Mouse (Mus musculus) neural tube, embryonic 13.5 days (tissue): ENCODE results near the gene Olfr1033. TPM values are rescaled to one million over a fixed set of nuclear protein-coding genes. Genes with fewer than 3 reads are reported as not detected.
"Not testable (repeated sequence)": the region's sequence is repeated elsewhere in the genome, so short reads cannot be mapped to it uniquely, and the experiment has no call there.

Experiments used
- ATAC-seq: fragments of 200-750 bp; cut with Nextera tagmentation; 2 replicates; pipeline ENCODE4 v1.8.0; 2017; ENCODE audit warnings: low read depth, mild to moderate bottlenecking, moderate TSS enrichment, moderate library complexity
- H3K27ac ChIP-seq: fragments of 300-500 bp; sonication (generic); replicated peaks from 2 replicates; pipeline ENCODE4 v1.5.1; 2015; ENCODE audit warnings: moderate library complexity, mild to moderate bottlenecking, inconsistent platforms
- H3K27me3 ChIP-seq: fragments of 300-500 bp; sonication (generic); 2 replicates; pipeline ENCODE4 v1.6.1; 2015; ENCODE audit warnings: mild to moderate bottlenecking, inconsistent platforms
- H3K36me3 ChIP-seq: fragments of 300-500 bp; sonication (generic); 2 replicates; pipeline ENCODE4 v1.6.1; 2015; ENCODE audit warnings: mild to moderate bottlenecking, inconsistent platforms
- H3K4me1 ChIP-seq: fragments of 300-500 bp; sonication (generic); replicated peaks from 2 replicates; pipeline ENCODE4 v1.6.1; 2015; ENCODE audit warnings: inconsistent platforms
- H3K4me2 ChIP-seq: fragments of 300-500 bp; sonication (generic); 2 replicates; pipeline ENCODE4 v1.6.1; 2015; ENCODE audit warnings: inconsistent platforms, mild to moderate bottlenecking, moderate library complexity
- H3K4me3 ChIP-seq: fragments of 300-500 bp; sonication (generic); 2 replicates; pipeline ENCODE4 v1.5.1; 2015; ENCODE audit warnings: mild to moderate bottlenecking, inconsistent platforms
- H3K9ac ChIP-seq: fragments of 300-500 bp; sonication (generic); 2 replicates; pipeline ENCODE4 v1.6.1; 2015; ENCODE audit warnings: moderate library complexity, mild to moderate bottlenecking, inconsistent platforms
- H3K9me3 ChIP-seq: fragments of 300-500 bp; sonication (generic); 2 replicates; pipeline ENCODE4 v1.6.1; 2016; ENCODE audit warnings: inconsistent platforms
- WGBS: fragments of 180-500 bp; shearing (Covaris S2); methylation state at CpG from one replicate; pipeline ENCODE4 v1.1.7; 2015; 5-methylcytosine and 5-hydroxymethylcytosine counted together
- polyA plus RNA-seq: library from polyadenylated mRNA; unstranded; fragments of >200 nt; fragmentation: Nextera tagmentation; extraction: Ambion mirVana; gene quantifications from 2 replicates; pipeline ENCODE4 v1.2.1, GENCODE M21; 2015

Olfr1033 gene
- polyA plus RNA-seq: not detected in 2 replicates

DNA sequence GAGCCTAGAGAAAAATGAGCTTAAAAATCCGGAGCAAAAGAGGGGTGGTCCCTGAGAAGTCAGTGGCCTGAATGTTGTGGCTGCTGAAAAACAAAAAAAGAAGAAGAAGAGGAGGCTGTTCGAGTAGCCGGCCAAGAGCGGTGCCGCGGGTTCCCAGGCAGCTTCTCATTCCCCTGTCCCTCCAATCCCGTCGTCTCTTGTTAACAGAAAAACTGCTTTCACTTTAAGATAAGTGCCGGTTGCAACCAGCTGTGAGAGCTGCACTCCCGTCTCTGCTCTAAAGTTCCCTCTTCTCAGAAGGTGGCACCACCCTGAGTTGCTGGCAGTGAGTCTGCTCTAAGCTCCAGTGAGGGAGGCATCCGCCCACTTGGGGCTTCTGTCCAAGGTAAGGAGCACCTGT, at the start of gene Olfr1033:
Gene Olfr1033 (plus strand): TSS at position 228 of the 400 bp plus-strand sequence.
- H3K27me3 ChIP-seq, H3K9me3 ChIP-seq, H3K36me3 ChIP-seq, H3K4me1 ChIP-seq, H3K9ac ChIP-seq, H3K27ac ChIP-seq, ATAC-seq: not testable (repeated sequence)
- Histone ChIP-seq H3K4me2 (peak within 1 kb of the TSS; percentile 52), H3K4me3 (peak within 1 kb of the TSS; percentile 32)
- 9% methylated on average over 11 of the region's 11 CpGs for WGBS

DNA sequence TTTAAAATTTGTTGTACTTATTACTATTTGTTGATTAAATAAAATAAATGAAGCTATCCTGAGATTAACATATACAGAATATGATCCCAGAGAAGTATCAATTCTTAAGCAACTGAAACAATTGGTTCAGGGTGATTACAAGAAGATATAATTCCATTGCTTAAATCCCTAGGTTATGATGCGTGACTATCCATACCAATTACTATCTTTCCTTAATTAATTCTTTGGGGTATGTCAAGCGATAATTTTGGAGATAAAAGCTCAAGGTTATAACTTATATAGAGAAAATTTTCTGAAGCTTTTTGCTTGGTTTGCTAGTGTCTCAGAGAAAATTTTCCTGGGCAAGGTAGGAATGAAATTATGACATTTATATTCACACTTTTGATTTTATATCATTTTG, 46.8 kb upstream of the Olfr1033 start, which contains the start of gene Olfr1029:
Gene Olfr1029 (plus strand): TSS at position 301 of the 400 bp plus-strand sequence.
- H3K4me1 ChIP-seq: no peaks in the 10 kb centered on the region
- ATAC-seq: no peak
- no peaks in the 10 kb centered on the region for H3K9me3 ChIP-seq
- no peaks in the 10 kb centered on the region for H3K36me3 ChIP-seq
- no peak within 1 kb of the TSS for H3K4me2 ChIP-seq
- no peak within 1 kb of the TSS for H3K4me3 ChIP-seq
- H3K27ac ChIP-seq: no peak within 1 kb of the TSS
- H3K9ac ChIP-seq: no peak within 1 kb of the TSS
- 88% methylated on average over 2 of the region's 2 CpGs for WGBS
- H3K27me3 ChIP-seq: no peaks in the 10 kb centered on the region

DNA sequence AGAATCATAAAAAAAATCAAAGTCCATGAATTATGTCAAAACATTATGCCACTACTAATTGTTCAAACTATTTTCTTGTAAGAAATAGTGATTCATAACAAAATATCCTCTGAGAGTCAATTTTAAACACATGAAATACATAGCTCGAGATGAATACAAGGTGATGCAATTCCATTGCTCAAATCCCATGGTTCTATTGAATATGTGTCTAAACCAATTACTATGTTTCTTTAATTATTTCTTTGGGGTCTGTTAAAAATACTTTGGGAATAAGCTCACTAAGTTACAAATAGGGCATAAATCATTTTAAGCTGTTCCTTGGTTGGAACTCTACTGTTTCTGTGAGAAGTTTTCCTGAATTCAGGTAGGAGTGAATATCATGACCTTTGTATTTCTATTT, 41.5 kb upstream of the Olfr1033 start, which contains the start of gene Olfr1030:
Gene Olfr1030 (plus strand): TSS at position 301 of the 400 bp plus-strand sequence.
- Histone ChIP-seq H3K4me1 (no peaks in the 10 kb centered on the region), H3K4me2 (no peak within 1 kb of the TSS), H3K27me3 (no peaks in the 10 kb centered on the region), H3K9me3 (no peaks in the 10 kb centered on the region), H3K9ac (no peak within 1 kb of the TSS), H3K36me3 (no peaks in the 10 kb centered on the region), H3K27ac (no peak within 1 kb of the TSS), H3K4me3 (no peak within 1 kb of the TSS)
- WGBS: 74% methylated on average over 1 of the region's 1 CpGs
- no peak for ATAC-seq

DNA sequence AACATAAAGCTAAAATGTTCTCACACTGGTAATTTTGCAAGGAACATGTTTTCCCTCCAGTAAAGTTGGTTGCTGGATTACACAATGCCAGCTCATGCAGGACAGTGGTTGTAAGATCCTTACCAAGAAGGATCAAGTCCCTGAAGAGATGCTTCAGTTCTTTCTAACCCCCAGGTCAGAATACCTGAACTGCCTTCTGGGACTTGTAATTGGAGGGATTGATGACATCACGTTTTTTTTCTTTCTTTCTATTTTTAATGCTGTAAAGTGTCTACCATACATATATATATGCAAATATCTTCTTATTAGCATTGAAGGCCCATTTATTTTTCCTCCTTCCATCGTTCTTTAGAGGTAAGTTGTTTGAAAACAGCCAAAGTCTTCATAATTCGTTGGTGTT, 30.4 kb upstream of the Olfr1033 start, which contains the start of gene Olfr1031:
Gene Olfr1031 (plus strand): TSS at position 301 of the 400 bp plus-strand sequence.
- no peak within 1 kb of the TSS for H3K9ac ChIP-seq
- no peak within 1 kb of the TSS for H3K27ac ChIP-seq
- WGBS: 59% methylated on average over 3 of the region's 3 CpGs

DNA sequence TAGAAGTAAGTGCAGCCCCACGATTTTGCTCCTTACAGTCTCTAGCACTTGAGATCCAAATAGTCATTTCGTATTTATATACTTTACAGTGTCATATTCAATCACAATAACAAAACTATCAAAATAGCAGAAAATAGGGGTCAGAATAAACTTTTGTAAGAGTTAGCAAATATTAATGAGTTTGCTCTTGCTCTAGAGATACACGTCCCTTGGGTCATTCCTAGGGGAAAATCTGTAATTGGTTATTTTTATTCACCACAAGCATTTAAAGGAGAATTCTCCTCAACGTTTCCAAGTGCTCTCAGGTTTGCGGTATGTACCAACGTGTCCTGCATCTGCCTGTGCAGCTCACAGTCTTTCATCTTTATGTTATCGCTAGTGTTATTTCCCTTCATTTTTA, 15.2 kb upstream of the Olfr1033 start, which contains the start of gene Olfr1032:
Gene Olfr1032 (plus strand): TSS at position 301 of the 400 bp plus-strand sequence.
- no peak for ATAC-seq
- no peak within 1 kb of the TSS for H3K4me3 ChIP-seq

More for the DNA sequence above, 30.4 kb upstream of the Olfr1033 start, which contains the start of gene Olfr1031:
- Histone ChIP-seq H3K4me1 (no peaks in the 10 kb centered on the region), H3K36me3 (no peaks in the 10 kb centered on the region), H3K27me3 (no peaks in the 10 kb centered on the region), H3K4me2 (no peak within 1 kb of the TSS), H3K4me3 (no peak within 1 kb of the TSS), H3K9me3 (no peaks in the 10 kb centered on the region)
- ATAC-seq: no peak

DNA sequence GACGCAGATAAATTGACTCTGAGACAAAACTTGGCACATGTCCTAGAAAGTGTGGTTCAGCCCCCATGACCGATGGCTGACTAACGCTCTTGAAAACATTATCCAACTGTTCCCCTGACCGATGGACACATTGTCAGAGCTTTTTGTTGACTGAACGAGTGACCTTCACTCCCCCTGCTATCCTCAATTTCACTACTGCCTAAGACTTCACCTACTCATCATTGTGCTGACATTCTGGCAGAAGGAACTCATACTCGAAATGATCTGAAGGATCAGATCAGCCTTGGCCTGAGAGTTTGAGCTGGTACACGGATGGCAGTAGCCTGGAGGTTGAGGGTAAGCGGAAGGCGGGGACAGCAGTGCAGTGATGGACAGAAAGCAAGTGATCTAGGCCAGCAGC, 1.1 kb downstream of the Olfr1033 start:
- H3K4me2 ChIP-seq, H3K27ac ChIP-seq, H3K4me3 ChIP-seq, ATAC-seq, H3K36me3 ChIP-seq, H3K4me1 ChIP-seq, H3K27me3 ChIP-seq, H3K9ac ChIP-seq, H3K9me3 ChIP-seq: not testable (repeated sequence)
- 59% methylated on average over 5 of the region's 9 CpGs for WGBS

More for the DNA sequence above, 15.2 kb upstream of the Olfr1033 start, which contains the start of gene Olfr1032:
- Histone ChIP-seq H3K4me2 (no peak within 1 kb of the TSS), H3K27me3 (no peaks in the 10 kb centered on the region), H3K36me3 (no peaks in the 10 kb centered on the region), H3K9ac (no peak within 1 kb of the TSS), H3K9me3 (no peaks in the 10 kb centered on the region), H3K4me1 (no peaks in the 10 kb centered on the region), H3K27ac (no peak within 1 kb of the TSS)
- WGBS: 88% methylated on average over 7 of the region's 7 CpGs

DNA sequence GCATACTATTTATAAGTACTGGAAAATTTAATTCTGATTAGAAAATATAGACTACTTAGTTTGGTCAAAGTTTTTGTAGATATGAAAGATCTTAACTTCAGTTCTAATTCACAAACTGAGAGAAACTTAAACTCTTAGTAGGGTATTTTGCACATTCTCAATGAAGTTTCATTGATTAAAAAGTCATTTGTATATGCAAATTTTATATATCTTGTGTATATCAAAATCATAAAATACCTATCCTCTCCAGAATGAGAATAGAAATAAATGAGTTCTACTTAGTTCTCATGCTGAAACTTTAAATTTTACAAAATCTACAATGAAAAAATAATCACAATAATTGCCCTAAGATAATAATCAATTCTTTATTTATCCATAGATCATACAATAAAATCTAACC, 25.1 kb downstream of the Olfr1033 start, which contains the start of gene Olfr1034:
Gene Olfr1034 (plus strand): TSS at position 301 of the 400 bp plus-strand sequence.
- no peaks in the 10 kb centered on the region for H3K9me3 ChIP-seq
- ATAC-seq: no peak
- no peaks in the 10 kb centered on the region for H3K4me1 ChIP-seq
- H3K36me3 ChIP-seq: no peaks in the 10 kb centered on the region
- H3K4me3 ChIP-seq: no peak within 1 kb of the TSS
- no peaks in the 10 kb centered on the region for H3K27me3 ChIP-seq
- no peak within 1 kb of the TSS for H3K9ac ChIP-seq
- no peak within 1 kb of the TSS for H3K27ac ChIP-seq
- H3K4me2 ChIP-seq: no peak within 1 kb of the TSS

DNA sequence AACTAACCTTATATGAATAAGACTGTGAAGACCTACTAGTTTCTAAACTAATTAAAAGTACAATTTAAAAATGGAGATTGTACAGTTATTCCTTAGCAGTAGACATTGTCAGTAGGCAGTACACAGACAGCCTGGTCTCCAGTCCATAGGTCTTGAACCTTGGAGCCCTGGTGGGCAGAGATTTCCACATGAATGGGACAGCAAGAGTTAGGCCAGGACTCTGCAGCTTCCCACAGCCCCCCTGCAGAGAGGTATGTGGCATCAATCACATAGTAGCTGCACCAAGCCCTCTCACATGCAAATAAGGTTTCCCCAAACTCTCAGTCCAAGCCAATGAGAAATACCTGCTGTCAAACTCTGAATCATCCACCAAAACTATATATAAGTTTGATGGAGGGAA, 30.3 kb downstream of the Olfr1033 start:
- H3K27ac ChIP-seq, H3K4me1 ChIP-seq, H3K36me3 ChIP-seq, H3K4me2 ChIP-seq, H3K9ac ChIP-seq, ATAC-seq, H3K4me3 ChIP-seq, H3K27me3 ChIP-seq, H3K9me3 ChIP-seq: not testable (repeated sequence)

DNA sequence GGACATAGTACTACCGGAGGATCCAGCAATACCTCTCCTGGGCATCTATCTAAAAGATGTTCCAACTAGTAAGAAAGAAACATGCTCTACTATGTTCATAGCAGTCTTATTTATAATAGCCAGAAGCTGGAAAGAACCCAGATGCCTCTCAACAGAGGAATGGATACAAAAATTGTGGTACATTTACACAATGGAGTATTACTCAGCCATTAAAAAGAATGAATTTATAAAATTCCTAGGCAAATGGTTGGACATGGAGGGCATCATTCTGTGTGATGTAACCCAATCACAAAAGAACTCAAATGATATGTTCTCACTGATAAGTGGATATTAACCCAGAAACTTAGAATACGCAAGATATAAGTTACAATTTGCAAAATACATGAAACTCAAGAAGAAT, 43.3 kb downstream of the Olfr1033 start:
- H3K9ac ChIP-seq, H3K9me3 ChIP-seq, H3K4me3 ChIP-seq: not testable (repeated sequence)

DNA sequence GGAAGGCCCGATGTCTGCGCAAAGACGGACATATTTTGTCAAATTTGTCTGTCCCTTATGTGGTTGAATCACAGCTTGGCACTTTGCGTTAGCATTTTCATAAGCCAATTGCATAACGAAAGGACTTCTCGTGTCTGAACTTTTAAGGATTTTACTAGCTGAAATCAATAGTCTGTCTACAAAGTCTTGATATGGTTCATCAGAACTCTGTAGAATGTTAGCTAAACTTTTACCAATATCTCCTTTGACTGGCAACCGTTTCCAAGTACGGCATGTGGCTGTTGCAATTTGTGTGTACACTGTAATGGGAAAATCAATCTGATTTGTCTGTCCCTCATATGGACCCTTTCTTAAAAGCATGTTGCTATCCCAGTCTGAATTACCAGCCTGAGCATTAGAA, 49.8 kb downstream of the Olfr1033 start:
- Histone ChIP-seq H3K4me3 (no peak overlapping the region), H3K4me1 (no peaks in the 10 kb centered on the region), H3K9me3 (no peaks in the 10 kb centered on the region), H3K27ac (no peak overlapping the region), H3K27me3 (no peaks in the 10 kb centered on the region), H3K36me3 (no peaks in the 10 kb centered on the region), H3K4me2 (no peak overlapping the region), H3K9ac (no peak overlapping the region)
- 95% methylated on average over 8 of the region's 8 CpGs for WGBS
- no peak for ATAC-seq

More for the DNA sequence above, 43.3 kb downstream of the Olfr1033 start:
- not testable (repeated sequence) for H3K27ac ChIP-seq, H3K4me2 ChIP-seq, H3K36me3 ChIP-seq, H3K4me1 ChIP-seq, ATAC-seq, H3K27me3 ChIP-seq
- 95% methylated on average over 2 of the region's 2 CpGs for WGBS

DNA sequence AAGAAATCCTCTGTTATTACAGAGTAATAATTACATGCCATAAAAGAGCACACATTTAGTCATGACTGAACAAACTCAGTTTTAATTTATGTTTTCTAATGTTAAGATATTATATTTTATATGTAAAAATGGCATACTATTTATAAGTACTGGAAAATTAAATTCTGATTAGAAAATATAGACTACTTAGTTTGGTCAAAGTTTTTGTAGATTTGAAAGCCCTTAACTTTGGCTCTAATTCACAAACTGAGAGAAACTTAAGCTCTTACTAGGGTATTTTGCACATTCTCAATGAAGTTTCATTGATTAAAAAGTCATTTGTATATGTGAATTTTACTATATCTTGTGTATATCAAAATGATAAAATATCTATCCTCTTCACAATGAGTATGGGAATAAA, 53.3 kb downstream of the Olfr1033 start, which contains the start of gene Olfr1036:
Gene Olfr1036 (plus strand): TSS at position 301 of the 400 bp plus-strand sequence.
- not testable (repeated sequence) for H3K27me3 ChIP-seq, H3K9me3 ChIP-seq, H3K4me1 ChIP-seq, H3K27ac ChIP-seq, H3K4me2 ChIP-seq, H3K4me3 ChIP-seq, H3K9ac ChIP-seq, ATAC-seq, H3K36me3 ChIP-seq

DNA sequence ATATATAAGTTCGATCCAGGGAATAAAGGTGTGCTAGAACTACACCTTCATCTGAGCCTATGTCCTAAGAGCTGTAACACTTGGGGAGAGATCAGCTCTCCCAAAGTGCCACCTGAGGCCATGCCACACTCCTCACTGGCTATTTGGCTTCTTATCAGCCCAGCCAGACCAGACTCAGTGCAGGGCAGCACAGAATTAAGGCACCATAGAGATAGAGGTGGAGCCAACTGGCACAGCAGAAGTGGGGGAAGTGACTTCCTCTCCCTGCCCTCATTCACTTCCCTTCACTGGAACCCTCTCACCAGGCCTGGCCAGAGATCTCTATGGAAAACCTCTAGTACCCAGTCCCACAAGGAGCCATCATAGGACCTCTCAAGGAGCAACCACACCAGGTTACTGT, 60.0 kb downstream of the Olfr1033 start:
- H3K36me3 ChIP-seq, ATAC-seq, H3K27ac ChIP-seq, H3K4me3 ChIP-seq, H3K4me1 ChIP-seq, H3K9ac ChIP-seq, H3K9me3 ChIP-seq, H3K27me3 ChIP-seq, H3K4me2 ChIP-seq: not testable (repeated sequence)
- 90% methylated on average over 1 of the region's 1 CpGs for WGBS

DNA sequence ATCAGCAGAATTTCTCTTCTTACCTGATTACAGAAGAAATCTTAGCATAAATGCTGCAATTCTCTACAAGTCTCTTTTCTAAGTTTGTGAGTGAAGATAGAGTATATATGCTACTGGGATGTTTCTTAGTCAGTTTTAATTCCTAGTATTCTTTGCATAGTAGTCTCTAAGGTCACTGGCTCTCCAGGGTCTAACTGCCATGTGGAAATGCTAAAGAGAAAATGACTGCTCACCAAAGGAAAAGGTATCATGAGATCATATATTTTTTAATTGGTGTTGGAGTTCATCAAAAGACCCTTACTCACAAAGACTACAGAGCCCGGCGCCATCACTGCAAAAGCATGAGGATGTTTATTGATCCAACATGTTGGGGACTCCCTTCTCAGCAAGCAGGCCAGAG, 66.9 kb downstream of the Olfr1033 start, which contains the start of gene Olfr1037:
Gene Olfr1037 (minus strand): TSS at position 101 of the 400 bp plus-strand sequence.
- Histone ChIP-seq H3K4me3 (no peak within 1 kb of the TSS), H3K9me3 (no peaks in the 10 kb centered on the region), H3K9ac (no peak within 1 kb of the TSS), H3K4me2 (no peak within 1 kb of the TSS), H3K27me3 (no peaks in the 10 kb centered on the region), H3K27ac (no peak within 1 kb of the TSS), H3K4me1 (no peaks in the 10 kb centered on the region), H3K36me3 (no peaks in the 10 kb centered on the region)
- 93% methylated on average over 2 of the region's 2 CpGs for WGBS
- ATAC-seq: no peak
